Mouse (Mus musculus): ENCODE results near the gene Bglap2.
"Not testable (repeated sequence)": the region's sequence is repeated elsewhere in the genome, so short reads cannot be mapped to it uniquely, and the experiment has no call there.

The Bglap2 gene

GRCm38 (mm10) chr3:88393776-88394375, 15.4 kb upstream of the Bglap2 start:
- no peak for DNase-seq (ENCODE audit: low spot score in 2 of 2)

- no peak for DNase-seq (ENCODE audit: low spot score in 2 of 2)
Measured at GRCm38 (mm10) chr3:88384364-88384763, 5.9 kb upstream of the Bglap2 start, which contains the start of gene Bglap. Gene Bglap (minus strand): TSS chr3:88384464.

- not testable (repeated sequence) for DNase-seq (ENCODE audit: low spot score in 2 of 2)
Measured at GRCm38 (mm10) chr3:88382383-88382782, 3.9 kb upstream of the Bglap2 start.

GRCm38 (mm10) chr3:88381389-88382315, 3.2 kb upstream of the Bglap2 start:
- peak in 1 of 2 experiments; percentile 64 for DNase-seq (ENCODE audit: low spot score in 2 of 2)

- not testable (repeated sequence) for DNase-seq (ENCODE audit: low spot score in 2 of 2)
Measured at GRCm38 (mm10) chr3:88376644-88377043, 1.9 kb downstream of the Bglap2 start.

GRCm38 (mm10) chr3:88375750-88376626, 2.5 kb downstream of the Bglap2 start:
- peak in 1 of 2 experiments; percentile 28 for DNase-seq (ENCODE audit: low spot score in 2 of 2)

GRCm38 (mm10) chr3:88372643-88373042, 5.9 kb downstream of the Bglap2 start, which contains the start of gene Bglap3:
Gene Bglap3 (minus strand): TSS chr3:88372743.
- not testable (repeated sequence) for DNase-seq (ENCODE audit: low spot score in 2 of 2)

GRCm38 (mm10) chr3:88368511-88368910, 10.0 kb downstream of the Bglap2 start:
- DNase-seq (ENCODE audit: low spot score in 2 of 2) = not testable (repeated sequence)

- DNase-seq (ENCODE audit: low spot score in 2 of 2) = not testable (repeated sequence)
Measured at GRCm38 (mm10) chr3:88367517-88367916, 11.0 kb downstream of the Bglap2 start.

- DNase-seq (ENCODE audit: low spot score in 2 of 2) = peak; percentile 35 to 74
Measured at GRCm38 (mm10) chr3:88366830-88367428, 11.6 kb downstream of the Bglap2 start.

- DNase-seq (ENCODE audit: low spot score in 2 of 2) = no peak
Measured at GRCm38 (mm10) chr3:88365705-88366361, 12.7 kb downstream of the Bglap2 start.

- peak; percentile 81 to 88 for DNase-seq (ENCODE audit: low spot score in 2 of 2)
Measured at GRCm38 (mm10) chr3:88364337-88364736, 14.2 kb downstream of the Bglap2 start, which contains the start of gene Paqr6. Gene Paqr6 (plus strand): TSS chr3:88364584.

- peak; percentile 35 to 62 for DNase-seq (ENCODE audit: low spot score in 2 of 2)
Measured at GRCm38 (mm10) chr3:88363700-88364099, 14.8 kb downstream of the Bglap2 start.

GRCm38 (mm10) chr3:88361612-88362313, 16.7 kb downstream of the Bglap2 start:
- DNase-seq (ENCODE audit: low spot score in 2 of 2) = no peak

- DNase-seq (ENCODE audit: low spot score in 2 of 2) = no peak
Measured at GRCm38 (mm10) chr3:88361096-88361495, 17.4 kb downstream of the Bglap2 start.

GRCm38 (mm10) chr3:88359989-88360388, 18.5 kb downstream of the Bglap2 start:
- DNase-seq (ENCODE audit: low spot score in 2 of 2) = no peak

- no peak for DNase-seq (ENCODE audit: low spot score in 2 of 2)
Measured at GRCm38 (mm10) chr3:88359584-88359983, 18.9 kb downstream of the Bglap2 start.

- DNase-seq (ENCODE audit: low spot score in 2 of 2) = no peak
Measured at GRCm38 (mm10) chr3:88354396-88355165, 23.9 kb downstream of the Bglap2 start.

- no peak for DNase-seq (ENCODE audit: low spot score in 2 of 2)
Measured at GRCm38 (mm10) chr3:88352907-88353306, 25.6 kb downstream of the Bglap2 start.
